Mouse (Mus musculus) E14TG2a.4 (cell line): Measurements from ENCODE around the gene 9030624G23Rik.
"Not testable (repeated sequence)": the region's sequence is repeated elsewhere in the genome, so short reads cannot be mapped to it uniquely, and the experiment has no call there.

Experiments used
- CTCF ChIP-seq: conservative IDR thresholded peaks from 2 replicates; pipeline ENCODE4 v1.5.1; 2014; ENCODE audit warnings: low read length
- NANOG ChIP-seq: IDR thresholded peaks from 2 replicates; pipeline ENCODE4 v1.6.1; 2014; ENCODE audit warnings: borderline replicate concordance, low read length, mixed read lengths

DNA sequence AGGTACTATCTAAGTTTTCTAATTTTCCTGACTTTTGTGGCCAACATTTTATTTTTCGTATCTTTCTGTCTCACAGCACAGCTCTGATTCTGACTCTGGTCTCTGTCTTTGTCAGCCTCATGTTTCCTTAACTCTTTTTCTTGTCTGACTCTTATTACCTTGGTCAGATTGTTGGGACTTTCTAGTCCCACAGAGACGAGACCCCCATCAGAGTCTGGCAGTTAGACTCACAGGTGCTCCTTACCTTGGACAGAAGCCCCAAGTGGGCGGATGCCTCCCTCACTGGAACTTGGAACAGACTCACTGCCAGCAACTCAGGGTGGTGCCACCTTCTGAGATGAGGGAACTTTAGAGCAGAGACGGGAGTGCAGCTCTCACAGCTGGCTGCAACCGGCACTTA, 13.9 kb downstream of the 9030624G23Rik start:
- TF ChIP-seq CTCF, NANOG: not testable (repeated sequence)
